Mouse (Mus musculus): Measurements from ENCODE around the gene Gm20547.

DNA sequence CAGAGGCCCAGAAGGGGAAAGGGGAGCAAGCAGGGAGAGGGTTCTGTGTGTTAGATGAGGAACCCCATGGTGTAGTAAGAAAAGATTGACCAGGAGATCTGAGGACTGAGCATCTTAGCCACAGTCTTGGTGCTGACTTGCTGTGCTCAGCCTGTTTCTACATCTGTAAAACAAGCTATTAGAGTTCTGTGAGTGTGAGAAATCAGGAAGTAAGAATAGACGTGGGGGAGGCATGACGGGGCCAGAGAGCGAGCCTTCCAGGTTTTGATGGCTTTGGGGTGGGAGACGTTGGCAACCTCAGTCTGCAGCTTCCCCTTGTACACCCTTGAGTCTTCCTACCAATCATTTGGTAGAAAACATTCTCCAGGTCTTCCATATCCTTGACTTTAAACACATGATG, 23.2 kb downstream of the Gm20547 start:
- no peak for TF ChIP-seq CTCF (IDR thresholded peaks at IDR 0.05; ENCODE audit: borderline replicate concordance, insufficient read depth, low read length)
- TF ChIP-seq POLR2A (IDR thresholded peaks at IDR 0.05; ENCODE audit: low read depth, low read length) = no peak

All from embryonic fibroblast, embryonic 13.5 days (primary cell).